Mouse (Mus musculus): ENCODE measurements at regions not wholly inside any gene's neighbourhood (a gene's known extent, or its start where the extent isn't known, plus 50 kb on each side); places are given as distances from the start of the nearest gene placed in this dataset.
A peak's percentile ranks its signal among the peaks of the same experiment; 100 is the strongest.

GRCm38 (mm10) chr12:26546361-26546760, 77.4 kb downstream of the Cmpk2 start:
- DNase-seq (ENCODE audit: extremely low spot score, low spot score), result no peak

- no peak for DNase-seq (ENCODE audit: extremely low spot score, low spot score)
These were observed 74.5 kb downstream of the Cmpk2 start for GRCm38 (mm10) chr12:26543463-26543862.

GRCm38 (mm10) chr12:26542451-26542850, 73.4 kb downstream of the Cmpk2 start:
- no peak for DNase-seq (ENCODE audit: extremely low spot score, low spot score)

- peak; percentile 53 for DNase-seq (ENCODE audit: extremely low spot score, low spot score)
These were observed 66.4 kb downstream of the Cmpk2 start for GRCm38 (mm10) chr12:26535261-26535890.

- DNase-seq (ENCODE audit: extremely low spot score, low spot score), result peak; percentile 74
These were observed 65.5 kb downstream of the Cmpk2 start for GRCm38 (mm10) chr12:26534229-26535105.

DNA sequence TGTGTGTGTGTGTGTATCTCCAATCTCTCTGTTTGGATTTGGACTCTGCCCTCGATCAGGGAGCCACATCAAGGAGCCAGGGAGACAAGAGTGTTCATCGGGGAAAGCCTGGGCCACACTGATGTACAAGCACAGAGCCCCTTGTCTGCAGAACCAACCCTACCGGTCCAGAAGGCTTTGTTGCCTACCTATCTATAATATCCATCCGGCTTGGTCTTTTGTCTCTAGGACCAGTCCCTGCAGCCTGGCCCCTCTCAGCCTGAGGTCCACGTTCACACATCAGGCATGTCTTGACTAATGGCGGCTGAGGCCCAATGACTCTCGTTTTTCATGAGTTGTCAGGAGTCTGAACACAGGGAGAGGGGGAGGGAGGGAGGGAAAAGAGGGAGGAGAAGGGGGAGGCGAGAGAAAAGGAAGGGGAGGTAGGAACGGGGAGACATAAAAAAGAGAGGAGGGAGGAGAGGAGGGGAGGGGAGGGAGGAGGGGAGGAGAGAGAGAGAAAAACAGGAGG, 64.7 kb downstream of the Cmpk2 start:
- peak; percentile 80 for DNase-seq (ENCODE audit: extremely low spot score, low spot score)

- DNase-seq (ENCODE audit: extremely low spot score, low spot score), result peak; percentile 90
These were observed 64.0 kb downstream of the Cmpk2 start for GRCm38 (mm10) chr12:26532823-26533640.

GRCm38 (mm10) chr12:26532076-26532475, 63.1 kb downstream of the Cmpk2 start:
- no peak for DNase-seq (ENCODE audit: extremely low spot score, low spot score)

All from neural tube, embryonic 10.5 days (tissue).